Mouse (Mus musculus) kidney, adult 2 months (tissue): Measurements from ENCODE around the gene Gm36210.

Experiments used
- CTCF ChIP-seq: fragments of 200-500 bp; conservative IDR thresholded peaks from 2 replicates; pipeline ENCODE4 v1.5.1; 2011; ENCODE audit warnings: low read depth, mild to moderate bottlenecking, control low read depth, low read length, moderate library complexity, mixed read lengths; ENCODE audit not compliant: insufficient read depth, insufficient read length
- POLR2A ChIP-seq: fragments of 200-500 bp; IDR thresholded peaks from one replicate; pipeline ENCODE4 v1.6.1; 2011; ENCODE audit warnings: low read depth, low read length, control low read depth

- TF ChIP-seq CTCF, result no peak
- TF ChIP-seq POLR2A, result no peak
These were observed 19.4 kb upstream of the Gm36210 start, which contains the start of gene Ssc5d for GRCm38 (mm10) chr7:4925441-4926381.
